Mouse (Mus musculus) brown adipose tissue, adult 24 weeks (tissue): ENCODE results near the gene Washc1. TPM values are rescaled to one million over a fixed set of nuclear protein-coding genes. Genes with fewer than 3 reads are reported as not detected.

Source experiments
- H3K27ac ChIP-seq: fragments of 200-500 bp; replicated peaks from 2 replicates; pipeline ENCODE4 v1.5.1; 2012; ENCODE audit warnings: low read depth, mild to moderate bottlenecking, low read length
- H3K4me1 ChIP-seq: fragments of 200-500 bp; 2 replicates; pipeline ENCODE4 v1.6.1; 2012; ENCODE audit warnings: low read length, mixed read lengths; ENCODE audit not compliant: control insufficient read depth, insufficient read depth, insufficient read length
- H3K4me3 ChIP-seq: fragments of 200-500 bp; 2 replicates; pipeline ENCODE4 v1.5.1; 2012; ENCODE audit warnings: low read depth, mild to moderate bottlenecking, low read length, moderate library complexity; ENCODE audit not compliant: insufficient read depth
- polyA plus RNA-seq: library from polyadenylated mRNA; stranded (reverse); fragments of >200 nt; gene quantifications from 2 replicates; pipeline ENCODE4 v1.2.4, GENCODE M21; 2012; ENCODE audit not compliant: missing spikeins, insufficient read depth, insufficient read length

The Washc1 gene
- polyA plus RNA-seq, 1 experiment, result 12.1 TPM

- Histone ChIP-seq H3K4me3 (peak within 1 kb of the TSS; percentile 97), H3K4me1 (peaks cover 7% of the 10 kb centered on the region)
Observed at GRCm38 (mm10) chr17:66101380-66102330, 9.7 kb upstream of the Washc1 start, which contains the start of gene Ndufv2. TSS of gene Ndufv2 (minus strand) at chr17:66101559.

DNA sequence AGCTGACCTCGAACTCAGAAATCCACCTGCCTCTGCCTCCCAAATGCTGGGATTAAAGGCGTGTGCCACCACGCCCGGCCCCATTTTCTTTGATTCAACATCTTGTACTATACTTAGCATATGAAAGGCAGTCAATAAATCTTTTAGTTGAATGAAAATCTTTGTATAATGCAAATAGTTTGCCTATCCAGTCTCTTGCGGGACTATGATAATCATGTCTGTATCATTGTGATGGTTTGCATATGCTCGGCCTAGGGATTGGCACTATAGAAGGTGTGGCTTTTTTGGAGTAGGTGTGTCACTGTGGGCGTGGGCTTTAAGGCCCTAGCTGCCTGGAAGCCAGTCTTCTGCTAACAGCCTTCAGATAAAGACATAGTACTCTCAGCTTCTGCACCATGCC lies 7.3 kb upstream of the Washc1 start:
- Histone ChIP-seq H3K4me1 (peaks cover 2% of the 10 kb centered on the region; the same call in 1 of the 2 replicates), H3K27ac (no peak overlapping the region)

More at GRCm38 (mm10) chr17:66101380-66102330, 9.7 kb upstream of the Washc1 start, which contains the start of gene Ndufv2:
- H3K27ac ChIP-seq, result peak within 1 kb of the TSS; percentile 95

GRCm38 (mm10) chr17:66106601-66107267 lies 4.6 kb upstream of the Washc1 start:
- H3K4me1 ChIP-seq, result peaks cover 4% of the 10 kb centered on the region; the same call in 1 of the 2 replicates

More for the DNA sequence above, 7.3 kb upstream of the Washc1 start:
- no peak overlapping the region for H3K4me3 ChIP-seq

GRCm38 (mm10) chr17:66107466-66107865 lies 3.9 kb upstream of the Washc1 start:
- Histone ChIP-seq H3K27ac (no peak overlapping the region), H3K4me1 (peaks cover 6% of the 10 kb centered on the region), H3K4me3 (no peak overlapping the region)

More at GRCm38 (mm10) chr17:66106601-66107267, 4.6 kb upstream of the Washc1 start:
- H3K27ac ChIP-seq, result no peak overlapping the region
- H3K4me3 ChIP-seq, result no peak overlapping the region

DNA sequence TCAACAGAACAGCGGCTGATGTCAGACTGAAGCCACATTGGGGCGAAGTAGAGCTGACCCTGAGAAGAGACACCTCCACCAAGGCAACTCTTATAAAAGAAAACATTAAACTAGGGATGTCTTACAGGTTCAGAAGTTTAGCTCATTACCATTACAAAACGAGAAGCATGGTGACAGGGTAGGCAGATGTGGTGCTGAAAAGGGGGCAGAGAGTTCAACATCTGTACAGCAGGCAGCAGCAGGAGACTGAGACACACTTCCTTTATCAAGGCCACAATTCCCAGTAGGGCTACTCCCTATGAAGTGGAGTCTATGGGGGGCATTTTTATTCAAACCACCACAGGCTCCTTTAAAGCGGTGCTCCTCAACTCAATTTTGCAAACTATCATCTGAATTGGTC lies 3.1 kb upstream of the Washc1 start:
- Histone ChIP-seq H3K4me1 (peaks cover 7% of the 10 kb centered on the region), H3K4me3 (no peak overlapping the region), H3K27ac (no peak overlapping the region)

GRCm38 (mm10) chr17:66110746-66111145 lies 599 bp upstream of the Washc1 start:
- H3K27ac ChIP-seq, result no peak overlapping the region
- H3K4me1 ChIP-seq, result peaks cover 7% of the 10 kb centered on the region
- H3K4me3 ChIP-seq, result peak overlapping the region; percentile 36

- Histone ChIP-seq H3K27ac (no peak overlapping the region), H3K4me3 (peak overlapping the region; percentile 97), H3K4me1 (peaks cover 7% of the 10 kb centered on the region)
Observed at GRCm38 (mm10) chr17:66112166-66112565, 821 bp downstream of the Washc1 start.

DNA sequence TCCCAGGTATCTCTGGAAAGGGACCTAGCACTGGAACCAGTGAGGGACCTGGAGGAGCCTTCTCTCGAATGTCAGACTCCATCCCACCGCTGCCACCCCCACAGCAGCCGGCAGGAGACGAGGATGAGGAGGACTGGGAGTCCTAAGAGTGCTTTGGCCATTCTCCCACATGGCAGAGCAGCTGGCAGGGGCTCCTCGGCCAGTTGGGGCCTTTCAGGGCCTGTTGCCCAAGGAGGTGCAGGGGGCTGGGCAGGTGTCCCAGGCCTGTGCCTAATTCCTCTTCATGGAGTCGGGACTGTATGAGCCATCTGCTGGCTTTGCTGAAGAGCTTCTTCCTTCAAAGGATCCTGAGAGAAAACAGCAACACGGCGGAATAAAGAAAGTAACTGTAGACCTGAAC lies 7.6 kb downstream of the Washc1 start:
- H3K4me3 ChIP-seq, result no peak overlapping the region
- H3K4me1 ChIP-seq, result no peaks in the 10 kb centered on the region
- H3K27ac ChIP-seq, result no peak overlapping the region

DNA sequence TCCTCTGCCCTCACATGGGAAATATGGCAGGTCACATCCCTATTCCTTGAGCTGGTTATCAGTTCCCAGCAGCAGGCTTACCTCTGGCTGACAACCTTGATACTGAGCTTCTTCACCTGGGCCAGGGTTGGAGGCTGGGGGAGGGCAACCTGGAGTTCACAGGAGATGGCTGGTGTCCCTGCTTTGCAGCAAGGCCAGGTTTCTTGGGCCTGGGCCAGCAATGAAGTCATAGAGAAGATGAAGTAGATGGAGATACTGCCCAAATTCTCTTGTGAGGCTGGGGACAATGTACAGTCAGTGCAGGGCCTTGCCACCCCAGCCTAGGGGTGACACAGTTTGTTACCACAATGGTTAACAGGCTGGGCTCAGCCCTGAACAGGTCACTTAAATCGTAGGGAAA lies 9.4 kb downstream of the Washc1 start:
- no peaks in the 10 kb centered on the region for H3K4me1 ChIP-seq
- no peak overlapping the region for H3K27ac ChIP-seq
- H3K4me3 ChIP-seq, result no peak overlapping the region

GRCm38 (mm10) chr17:66123066-66123815 lies 11.9 kb downstream of the Washc1 start, which contains the start of gene Ddx11:
TSS of gene Ddx11 (plus strand) at chr17:66123520.
- Histone ChIP-seq H3K27ac (peak within 1 kb of the TSS; percentile 73), H3K4me3 (peak within 1 kb of the TSS; percentile 90), H3K4me1 (no peaks in the 10 kb centered on the region)

DNA sequence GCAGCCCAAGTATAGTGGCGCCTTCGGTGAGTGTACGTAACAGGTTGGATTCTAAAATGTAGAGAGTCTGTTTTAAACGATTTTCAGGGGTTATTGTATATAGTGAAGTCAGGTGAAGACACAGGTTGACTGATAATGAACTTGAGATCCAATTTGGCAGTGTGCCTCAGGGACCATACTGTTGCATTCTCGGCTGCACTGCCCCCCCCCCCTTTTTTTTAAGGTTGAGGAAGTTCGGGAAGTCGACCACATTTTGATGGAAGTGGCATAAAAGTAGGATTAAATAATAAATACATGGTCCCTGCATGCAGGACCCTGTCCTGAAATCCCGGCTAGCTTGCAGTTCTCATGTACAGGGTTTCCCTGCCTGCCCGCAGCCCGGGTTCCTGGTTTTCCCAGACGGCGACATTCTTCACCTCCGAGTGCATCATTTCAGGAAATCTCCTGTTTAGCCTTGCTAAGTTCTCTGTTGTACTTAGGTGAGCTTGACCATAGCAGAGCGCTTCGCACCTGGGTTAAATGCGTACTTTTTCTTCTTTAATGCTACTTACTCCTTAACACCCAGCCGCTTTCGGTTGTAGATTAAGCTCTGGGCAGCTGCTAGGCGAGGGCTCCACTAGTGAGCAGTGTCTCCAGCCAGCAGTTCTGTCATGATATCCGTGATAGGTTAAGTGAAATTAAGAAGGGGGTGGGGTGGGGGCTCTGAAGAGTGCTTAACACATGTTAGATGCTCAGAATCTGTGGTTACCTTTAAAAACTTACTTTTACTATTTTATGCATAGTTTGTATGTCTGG lies 12.7 kb downstream of the Washc1 start:
- Histone ChIP-seq H3K4me3 (peak overlapping the region; percentile 90), H3K27ac (no peak overlapping the region), H3K4me1 (no peaks in the 10 kb centered on the region)

DNA sequence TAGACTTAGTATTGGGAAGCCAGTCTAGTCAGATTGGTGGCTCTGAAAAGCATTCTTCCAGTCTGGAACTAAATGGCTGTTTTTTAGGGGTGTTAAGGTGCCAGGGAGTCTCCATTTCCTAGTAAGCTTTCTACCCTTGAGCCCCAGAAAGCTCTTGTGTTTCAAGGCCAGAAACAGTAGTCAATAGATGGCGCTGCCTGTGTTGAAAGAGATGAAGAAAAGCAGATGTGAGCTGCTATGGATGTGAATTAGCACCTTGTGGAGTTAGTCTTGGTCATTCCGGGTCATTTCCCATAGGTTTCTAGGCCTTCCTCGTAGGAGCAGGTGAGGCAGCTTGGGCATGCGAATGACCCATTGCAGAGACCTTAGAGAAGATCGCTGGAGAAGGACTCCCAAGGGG lies 13.9 kb downstream of the Washc1 start:
- H3K4me3 ChIP-seq, result no peak overlapping the region
- H3K27ac ChIP-seq, result no peak overlapping the region
- H3K4me1 ChIP-seq, result no peaks in the 10 kb centered on the region

GRCm38 (mm10) chr17:66130371-66130770 lies 19.0 kb downstream of the Washc1 start:
- no peak overlapping the region for H3K4me3 ChIP-seq
- H3K27ac ChIP-seq, result no peak overlapping the region
- H3K4me1 ChIP-seq, result no peaks in the 10 kb centered on the region

DNA sequence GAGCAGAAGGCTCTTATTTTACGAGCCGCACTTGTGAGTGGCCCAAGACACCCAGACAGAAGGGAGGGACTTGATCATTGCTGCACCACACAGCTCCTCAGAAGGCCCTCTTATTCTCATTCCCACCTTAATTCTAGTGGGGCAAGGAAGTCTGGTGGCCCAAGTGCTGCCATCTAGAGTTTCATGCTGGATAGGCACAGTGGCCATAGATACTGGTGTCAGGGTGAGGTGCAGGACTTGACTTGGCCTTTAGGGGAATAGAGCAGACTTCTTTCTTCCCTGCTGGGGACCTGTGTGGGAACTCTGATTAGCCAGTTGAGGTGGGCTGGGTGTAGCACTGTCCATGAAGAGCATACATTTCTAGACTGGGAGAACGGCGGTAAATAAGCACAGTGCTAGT lies 19.9 kb downstream of the Washc1 start:
- H3K4me1 ChIP-seq, result no peaks in the 10 kb centered on the region
- no peak overlapping the region for H3K27ac ChIP-seq
- no peak overlapping the region for H3K4me3 ChIP-seq
